Mouse (Mus musculus) hindbrain, embryonic 10.5 days (tissue): ENCODE data around the gene Cd47. TPM values are rescaled to one million over a fixed set of nuclear protein-coding genes. Genes with fewer than 3 reads are reported as not detected.
"Not testable (repeated sequence)": the region's sequence is repeated elsewhere in the genome, so short reads cannot be mapped to it uniquely, and the experiment has no call there.

Experiments used
- DNase-seq: peaks from one replicate; pipeline ENCODE4 v3.0.0-alpha.2; 2017; ENCODE audit warnings: low spot score
- H3K27ac ChIP-seq: fragments of 300-500 bp; sonication (generic); 2 replicates; pipeline ENCODE4 v1.5.1; 2016; ENCODE audit warnings: mild to moderate bottlenecking, moderate library complexity
- H3K27me3 ChIP-seq: fragments of 300-500 bp; sonication (generic); 2 replicates; pipeline ENCODE4 v1.6.1; 2016; ENCODE audit warnings: mild to moderate bottlenecking; ENCODE audit not compliant: poor library complexity, insufficient read depth, severe bottlenecking
- H3K36me3 ChIP-seq: fragments of 300-500 bp; sonication (generic); 2 replicates; pipeline ENCODE4 v1.6.1; 2016; ENCODE audit warnings: mild to moderate bottlenecking, moderate library complexity
- H3K4me1 ChIP-seq: fragments of 300-500 bp; sonication (generic); replicated peaks from 2 replicates; pipeline ENCODE4 v1.6.1; 2016; ENCODE audit warnings: mild to moderate bottlenecking
- H3K4me3 ChIP-seq: fragments of 300-500 bp; sonication (generic); 2 replicates; pipeline ENCODE4 v1.5.1; 2016; ENCODE audit warnings: mild to moderate bottlenecking, moderate library complexity
- H3K9me3 ChIP-seq: fragments of 300-500 bp; sonication (generic); 2 replicates; pipeline ENCODE4 v1.6.1; 2016; ENCODE audit warnings: mild to moderate bottlenecking, moderate library complexity
- WGBS: fragments of 180-500 bp; shearing (Covaris S2); methylation state at CpG from one replicate; pipeline ENCODE4 v1.1.7; 2016; 5-methylcytosine and 5-hydroxymethylcytosine counted together
- polyA plus RNA-seq: library from polyadenylated mRNA; unstranded; fragments of >200 nt; fragmentation: Nextera tagmentation; extraction: Ambion mirVana; gene quantifications from 2 replicates; pipeline ENCODE4 v1.2.1, GENCODE M21; 2016

Gene Cd47
- polyA plus RNA-seq, 1 experiment from 2014 or later = 44.1 TPM

- Histone ChIP-seq H3K27ac (no peak overlapping the region), H3K4me3 (no peak overlapping the region), H3K36me3 (no peaks in the 10 kb centered on the region), H3K27me3 (no peaks in the 10 kb centered on the region), H3K4me1 (no peaks in the 10 kb centered on the region), H3K9me3 (no peaks in the 10 kb centered on the region)
- no peak for DNase-seq
- WGBS = 87% methylated on average over 5 of the region's 5 CpGs
Measured at GRCm38 (mm10) chr16:49818146-49818545, 17.8 kb downstream of the Cd47 start.

- no peaks in the 10 kb centered on the region for H3K9me3 ChIP-seq
- WGBS = 80% methylated on average over 6 of the region's 6 CpGs
- no peaks in the 10 kb centered on the region for H3K36me3 ChIP-seq
- no peak overlapping the region for H3K27ac ChIP-seq
- H3K4me1 ChIP-seq = no peaks in the 10 kb centered on the region
- no peak overlapping the region for H3K4me3 ChIP-seq
- no peak for DNase-seq
- H3K27me3 ChIP-seq = no peaks in the 10 kb centered on the region
Measured at GRCm38 (mm10) chr16:49818627-49819026, 18.3 kb downstream of the Cd47 start.

- Histone ChIP-seq H3K27ac (no peak overlapping the region), H3K4me3 (no peak overlapping the region), H3K36me3 (no peaks in the 10 kb centered on the region), H3K27me3 (no peaks in the 10 kb centered on the region), H3K4me1 (no peaks in the 10 kb centered on the region), H3K9me3 (no peaks in the 10 kb centered on the region)
- 84% methylated on average over 3 of the region's 3 CpGs for WGBS
- no peak for DNase-seq
Measured at GRCm38 (mm10) chr16:49819494-49819893, 19.2 kb downstream of the Cd47 start.

GRCm38 (mm10) chr16:49830911-49831310, 30.6 kb downstream of the Cd47 start:
- not testable (repeated sequence) for H3K4me1 ChIP-seq, H3K27me3 ChIP-seq, H3K4me3 ChIP-seq, H3K36me3 ChIP-seq, H3K9me3 ChIP-seq, DNase-seq, H3K27ac ChIP-seq
- WGBS = 91% methylated on average over 3 of the region's 3 CpGs

GRCm38 (mm10) chr16:49832339-49832738, 32.0 kb downstream of the Cd47 start:
- WGBS = 80% methylated on average over 3 of the region's 3 CpGs
- H3K4me3 ChIP-seq = no peak overlapping the region
- no peak for DNase-seq

GRCm38 (mm10) chr16:49834130-49834693, 33.9 kb downstream of the Cd47 start:
- Histone ChIP-seq H3K27ac (no peak overlapping the region), H3K9me3 (no peaks in the 10 kb centered on the region), H3K27me3 (no peaks in the 10 kb centered on the region), H3K36me3 (no peaks in the 10 kb centered on the region), H3K4me3 (no peak overlapping the region), H3K4me1 (peaks cover 5% of the 10 kb centered on the region)
- 59% methylated on average over 4 of the region's 4 CpGs for WGBS
- no peak for DNase-seq

More at GRCm38 (mm10) chr16:49832339-49832738, 32.0 kb downstream of the Cd47 start:
- Histone ChIP-seq H3K27ac (no peak overlapping the region), H3K36me3 (no peaks in the 10 kb centered on the region), H3K4me1 (no peaks in the 10 kb centered on the region), H3K27me3 (no peaks in the 10 kb centered on the region), H3K9me3 (no peaks in the 10 kb centered on the region)

GRCm38 (mm10) chr16:49836634-49837164, 36.4 kb downstream of the Cd47 start:
- H3K27me3 ChIP-seq = no peaks in the 10 kb centered on the region
- WGBS = 90% methylated on average over 6 of the region's 6 CpGs
- no peak overlapping the region for H3K27ac ChIP-seq
- no peak for DNase-seq
- H3K4me3 ChIP-seq = no peak overlapping the region
- H3K4me1 ChIP-seq = peaks cover 12% of the 10 kb centered on the region
- H3K36me3 ChIP-seq = no peaks in the 10 kb centered on the region
- no peaks in the 10 kb centered on the region for H3K9me3 ChIP-seq

GRCm38 (mm10) chr16:49838923-49839322, 38.6 kb downstream of the Cd47 start:
- Histone ChIP-seq H3K36me3 (no peaks in the 10 kb centered on the region), H3K9me3 (no peaks in the 10 kb centered on the region), H3K27me3 (no peaks in the 10 kb centered on the region), H3K4me3 (no peak overlapping the region), H3K27ac (no peak overlapping the region), H3K4me1 (peaks cover 12% of the 10 kb centered on the region)
- no peak for DNase-seq
- 90% methylated on average over 6 of the region's 6 CpGs for WGBS

- Histone ChIP-seq H3K27me3 (no peaks in the 10 kb centered on the region), H3K4me3 (no peak overlapping the region), H3K36me3 (no peaks in the 10 kb centered on the region), H3K4me1 (peaks cover 12% of the 10 kb centered on the region), H3K9me3 (no peaks in the 10 kb centered on the region), H3K27ac (peak overlapping the region; percentile 73)
- no peak for DNase-seq
- 67% methylated on average over 15 of the region's 15 CpGs for WGBS
Measured at GRCm38 (mm10) chr16:49839681-49840535, 39.6 kb downstream of the Cd47 start.

GRCm38 (mm10) chr16:49843723-49844122, 43.4 kb downstream of the Cd47 start:
- Histone ChIP-seq H3K27ac (no peak overlapping the region), H3K4me1 (peaks cover 11% of the 10 kb centered on the region), H3K4me3 (no peak overlapping the region), H3K27me3 (no peaks in the 10 kb centered on the region), H3K9me3 (no peaks in the 10 kb centered on the region), H3K36me3 (no peaks in the 10 kb centered on the region)
- 65% methylated on average over 1 of the region's 1 CpGs for WGBS
- no peak for DNase-seq

GRCm38 (mm10) chr16:49847224-49848003, 47.1 kb downstream of the Cd47 start:
- 85% methylated on average over 5 of the region's 5 CpGs for WGBS
- no peak overlapping the region for H3K27ac ChIP-seq
- H3K4me3 ChIP-seq = no peak overlapping the region
- no peaks in the 10 kb centered on the region for H3K36me3 ChIP-seq
- H3K4me1 ChIP-seq = no peaks in the 10 kb centered on the region
- no peaks in the 10 kb centered on the region for H3K9me3 ChIP-seq
- no peak for DNase-seq
- H3K27me3 ChIP-seq = no peaks in the 10 kb centered on the region

GRCm38 (mm10) chr16:49848651-49849050, 48.3 kb downstream of the Cd47 start:
- no peaks in the 10 kb centered on the region for H3K4me1 ChIP-seq
- H3K27me3 ChIP-seq = no peaks in the 10 kb centered on the region
- 60% methylated on average over 1 of the region's 1 CpGs for WGBS
- H3K36me3 ChIP-seq = no peaks in the 10 kb centered on the region
- H3K9me3 ChIP-seq = no peaks in the 10 kb centered on the region
- H3K4me3 ChIP-seq = no peak overlapping the region
- DNase-seq = no peak
- H3K27ac ChIP-seq = no peak overlapping the region

GRCm38 (mm10) chr16:49852940-49853339, 52.6 kb downstream of the Cd47 start:
- no peaks in the 10 kb centered on the region for H3K9me3 ChIP-seq
- no peaks in the 10 kb centered on the region for H3K36me3 ChIP-seq
- no peak overlapping the region for H3K4me3 ChIP-seq
- H3K4me1 ChIP-seq = peaks cover 27% of the 10 kb centered on the region
- no peaks in the 10 kb centered on the region for H3K27me3 ChIP-seq
- WGBS = 90% methylated on average over 3 of the region's 3 CpGs
- no peak for DNase-seq
- H3K27ac ChIP-seq = no peak overlapping the region
